Mouse (Mus musculus) bone marrow, adult 2 months (tissue): ENCODE measurements around the gene Anks3.

Experiments used
- CTCF ChIP-seq: fragments of 200-500 bp; IDR thresholded peaks from 2 replicates; pipeline ENCODE4 v1.5.1; 2011; ENCODE audit warnings: low read length, control low read depth; ENCODE audit not compliant: control insufficient read depth, insufficient read depth
- POLR2A ChIP-seq: fragments of 200-500 bp; IDR thresholded peaks from 2 replicates; pipeline ENCODE4 v1.6.1; 2011; ENCODE audit warnings: low read depth, mild to moderate bottlenecking, control low read depth, low read length, borderline replicate concordance; ENCODE audit not compliant: control insufficient read depth

- TF ChIP-seq POLR2A (no peak), CTCF (no peak)
These were observed 64.3 kb downstream of the Anks3 start for GRCm38 (mm10) chr16:4899711-4900110.
